Mouse (Mus musculus): ENCODE measurements around the gene Rtn4rl2. TPM values are rescaled to one million over a fixed set of nuclear protein-coding genes. Genes with fewer than 3 reads are reported as not detected.
"Not testable (repeated sequence)": the region's sequence is repeated elsewhere in the genome, so short reads cannot be mapped to it uniquely, and the experiment has no call there.

The Rtn4rl2 gene
- total RNA-seq (2022) = under 1 TPM in 3 of 4 experiments, not detected in 1; 0.19 to 0.62 (median 0.43) TPM

DNA sequence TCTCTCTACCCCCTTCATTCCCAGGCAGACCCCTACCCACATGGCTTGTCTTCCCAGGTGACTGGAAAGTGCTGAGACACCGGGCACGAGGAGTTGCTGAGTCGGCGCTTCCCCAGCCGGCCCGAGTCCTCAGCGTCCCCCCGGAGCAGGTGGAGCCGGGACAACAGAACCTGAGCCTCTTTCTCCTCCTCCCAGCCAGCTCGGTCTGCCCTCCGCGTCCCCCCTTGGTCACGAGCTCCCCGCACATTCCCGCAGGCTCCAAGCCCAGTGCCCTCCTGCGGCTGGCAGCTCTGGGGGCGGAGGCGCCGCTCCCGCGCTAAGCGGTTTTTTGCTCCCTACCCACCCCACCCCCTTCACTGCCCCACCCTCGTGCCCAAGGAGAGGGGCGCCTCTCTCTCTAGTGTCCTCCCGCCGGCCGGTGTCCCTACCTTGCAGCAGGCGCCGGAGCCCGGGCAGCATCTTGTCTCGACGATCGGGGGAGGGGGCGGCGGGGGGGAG, at the start of gene Rtn4rl2:
Gene Rtn4rl2 (minus strand): TSS at position 477 of the 498 bp plus-strand sequence.
- no peak for DNase-seq (ENCODE audit: low spot score in 2 of 2)

DNA sequence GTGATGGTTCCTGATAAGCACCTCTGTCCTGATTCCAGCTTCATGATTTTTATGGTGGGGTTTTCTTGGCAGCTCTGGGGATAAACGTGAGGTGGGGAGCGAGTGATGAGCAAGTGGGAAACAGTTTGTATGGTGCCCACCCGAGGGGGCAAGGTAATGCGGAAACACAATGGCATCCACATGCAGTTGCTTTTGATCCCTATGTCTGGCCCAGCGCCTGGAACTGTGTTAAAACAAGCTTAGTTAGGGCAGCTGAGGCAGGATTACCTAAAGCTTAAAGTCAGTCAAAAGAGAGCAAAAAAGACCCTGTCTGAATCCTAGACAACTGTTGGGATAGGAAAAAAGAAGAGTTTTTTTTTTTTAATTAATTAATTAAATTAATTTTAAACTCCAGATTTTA, 48.6 kb upstream of the Rtn4rl2 start:
- DNase-seq (ENCODE audit: low spot score in 2 of 2) = no peak

DNA sequence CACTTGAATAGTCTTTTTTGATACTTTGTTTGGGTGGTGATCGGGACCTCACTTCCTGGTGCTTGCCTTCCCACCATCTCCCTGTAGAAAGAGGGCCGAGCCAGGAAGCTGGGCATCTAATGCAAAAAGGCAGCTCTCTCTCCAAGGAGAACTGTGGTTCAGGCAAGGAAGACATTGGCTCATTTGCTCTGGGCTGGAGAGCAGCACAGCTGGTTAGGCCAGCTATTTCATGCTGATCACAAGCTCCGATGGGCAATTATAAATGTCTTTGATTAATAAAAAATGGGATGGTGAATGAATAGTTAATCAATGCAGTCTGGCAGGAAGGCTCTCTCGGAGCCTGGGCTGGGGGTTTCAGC, 48.1 kb upstream of the Rtn4rl2 start:
- no peak for DNase-seq (ENCODE audit: low spot score in 2 of 2)

DNA sequence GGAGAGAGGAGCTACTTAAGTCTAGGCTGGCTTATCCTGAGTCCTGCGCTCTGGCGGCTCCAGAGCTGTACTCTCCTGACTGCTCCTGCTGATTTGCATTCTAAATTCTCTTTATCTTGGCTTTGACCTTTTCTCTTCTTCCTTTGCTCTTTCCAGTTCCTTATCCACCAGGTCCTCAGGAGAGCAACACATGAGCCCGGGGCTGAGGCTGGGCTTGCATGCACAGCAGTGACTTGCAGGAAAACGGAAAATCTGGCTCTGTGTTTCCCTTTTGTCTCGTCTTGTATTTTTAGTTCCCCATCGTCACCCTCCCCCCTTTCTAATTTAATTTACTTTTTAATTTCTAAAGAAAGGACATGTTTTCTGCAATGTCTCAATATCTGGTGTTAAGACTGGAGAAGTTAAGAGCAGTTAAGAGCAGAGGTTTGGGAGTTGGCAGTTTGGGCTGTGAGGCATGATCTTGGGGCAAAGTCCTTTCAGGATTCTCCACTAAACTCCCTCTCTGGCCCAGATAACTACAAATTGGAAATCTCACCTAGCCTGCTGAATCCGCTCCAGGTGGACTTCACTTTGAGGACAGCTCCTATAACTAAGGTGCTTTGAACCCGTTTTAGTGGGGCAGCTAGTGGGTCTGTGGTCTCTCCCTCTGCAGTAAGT, 47.6 kb upstream of the Rtn4rl2 start:
- DNase-seq (ENCODE audit: low spot score in 2 of 2) = no peak

DNA sequence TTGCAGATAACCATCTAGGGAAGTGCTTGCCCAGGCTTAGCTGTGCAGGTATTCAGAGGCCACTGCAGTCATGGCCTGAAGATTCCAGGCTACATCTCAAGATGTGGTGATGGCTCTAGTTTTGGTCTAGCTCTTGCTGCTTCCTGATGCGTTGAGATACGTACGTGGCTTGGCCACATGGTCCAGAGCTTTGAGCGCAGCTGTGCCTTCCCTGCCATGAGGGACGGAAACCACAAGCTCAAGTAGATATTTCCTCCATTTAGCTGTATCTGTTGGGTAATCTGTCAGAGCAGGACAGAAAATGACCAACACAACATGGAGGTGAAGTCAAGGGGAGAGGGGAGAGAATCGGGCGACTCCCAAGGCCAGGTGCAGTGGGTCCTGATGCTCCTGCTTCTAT, 43.7 kb upstream of the Rtn4rl2 start:
- DNase-seq (ENCODE audit: low spot score in 2 of 2) = no peak

DNA sequence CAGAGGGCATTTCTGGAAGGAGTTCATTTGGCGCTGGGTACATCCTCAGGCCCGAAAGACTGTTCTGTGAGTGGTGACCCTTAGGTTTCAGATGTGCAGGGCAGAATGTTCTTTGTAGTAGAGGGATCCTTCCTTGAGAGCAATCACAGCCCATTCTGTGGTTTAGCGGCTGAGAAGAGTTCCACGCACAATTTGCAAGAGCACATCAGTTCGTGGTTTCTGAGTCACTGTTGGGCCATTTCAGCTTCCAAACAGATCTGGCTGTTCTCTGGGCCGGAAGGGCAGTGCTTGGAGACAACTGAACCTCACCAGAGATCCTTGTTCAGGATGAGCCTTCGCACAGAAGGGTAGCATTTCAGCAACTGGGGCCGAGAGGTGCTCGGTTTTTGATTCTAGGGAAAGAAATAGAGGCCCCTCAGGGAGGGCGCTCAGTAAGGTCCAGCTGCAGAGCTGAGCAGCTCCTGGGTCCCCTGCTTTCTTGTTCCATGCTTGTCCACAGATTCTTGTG, 33.1 kb upstream of the Rtn4rl2 start:
- no peak for DNase-seq (ENCODE audit: low spot score in 2 of 2)

DNA sequence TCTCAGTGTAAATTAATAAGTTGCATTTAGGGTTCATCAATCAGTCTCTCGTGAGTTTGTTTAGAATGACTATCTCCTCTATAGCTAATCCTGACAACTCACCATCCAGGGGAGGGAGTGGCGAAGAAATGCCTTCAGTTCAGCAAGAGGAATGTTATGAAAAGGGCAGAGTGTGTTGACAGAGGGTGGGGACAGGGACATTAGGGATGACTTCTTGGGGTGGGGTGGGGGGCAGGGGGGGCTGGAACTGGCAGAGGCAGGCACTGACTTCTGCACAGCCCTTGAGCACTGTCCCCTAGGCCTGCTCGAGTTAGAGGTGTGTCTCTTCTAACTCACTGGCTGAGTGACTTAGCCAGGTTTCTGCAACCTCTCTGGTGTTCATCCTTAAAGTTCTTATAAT, 31.7 kb upstream of the Rtn4rl2 start:
- DNase-seq (ENCODE audit: low spot score in 2 of 2) = no peak

DNA sequence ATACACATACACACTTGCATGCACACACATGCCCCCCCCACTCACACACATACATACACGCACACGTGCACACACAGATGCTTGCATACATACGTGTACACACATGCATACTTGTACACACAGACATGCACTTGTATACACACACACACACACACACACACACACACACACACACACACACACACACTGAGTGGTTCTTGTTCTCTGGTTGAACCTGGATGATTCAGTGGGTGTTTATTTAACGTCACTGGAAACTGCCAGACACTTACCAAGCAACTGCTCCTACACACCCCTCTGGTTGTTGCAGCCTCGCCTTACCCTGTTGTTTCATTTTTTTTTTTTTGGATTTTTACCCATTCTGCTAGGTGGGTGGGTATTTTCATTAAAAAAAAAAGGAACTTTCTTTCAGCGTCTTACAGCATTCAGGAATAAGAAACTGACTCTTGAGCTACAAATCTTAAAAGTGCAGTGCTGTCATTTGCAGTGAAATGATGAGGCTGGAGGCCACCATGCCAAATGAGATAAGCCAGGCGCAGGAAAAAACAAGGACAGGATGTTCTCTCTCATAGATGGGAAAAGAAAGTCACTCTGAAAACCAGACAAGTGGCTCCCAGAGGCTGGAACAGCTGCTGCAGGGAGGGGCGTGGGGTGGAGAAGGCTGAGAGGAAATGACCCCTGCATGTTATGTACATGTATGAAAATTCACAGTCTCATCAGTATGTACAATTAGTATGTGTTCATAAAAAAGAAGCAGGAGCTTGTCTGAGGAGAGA, 30.2 kb upstream of the Rtn4rl2 start:
- DNase-seq (ENCODE audit: low spot score in 2 of 2) = peak; percentile 11 to 33

DNA sequence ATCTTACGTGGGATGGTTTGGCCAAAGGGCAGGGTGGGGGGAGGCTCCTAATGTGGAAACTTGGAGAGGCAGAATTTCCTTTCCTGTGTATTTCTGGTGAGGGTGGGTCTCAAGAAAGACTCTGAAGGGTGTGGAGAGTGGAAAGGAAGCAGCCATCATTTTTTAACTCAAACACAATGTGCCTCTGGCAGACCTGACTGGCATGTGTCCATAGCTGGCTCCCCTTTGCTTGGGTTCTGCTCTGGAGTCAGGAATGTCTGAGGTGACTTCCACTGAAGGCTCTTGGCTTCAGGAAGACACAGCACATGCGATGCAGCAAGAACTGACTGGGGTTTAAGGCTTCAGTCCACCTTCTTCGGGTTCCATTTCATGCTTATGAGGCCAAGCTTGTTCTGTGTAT, 28.8 kb upstream of the Rtn4rl2 start:
- no peak for DNase-seq (ENCODE audit: low spot score in 2 of 2)

DNA sequence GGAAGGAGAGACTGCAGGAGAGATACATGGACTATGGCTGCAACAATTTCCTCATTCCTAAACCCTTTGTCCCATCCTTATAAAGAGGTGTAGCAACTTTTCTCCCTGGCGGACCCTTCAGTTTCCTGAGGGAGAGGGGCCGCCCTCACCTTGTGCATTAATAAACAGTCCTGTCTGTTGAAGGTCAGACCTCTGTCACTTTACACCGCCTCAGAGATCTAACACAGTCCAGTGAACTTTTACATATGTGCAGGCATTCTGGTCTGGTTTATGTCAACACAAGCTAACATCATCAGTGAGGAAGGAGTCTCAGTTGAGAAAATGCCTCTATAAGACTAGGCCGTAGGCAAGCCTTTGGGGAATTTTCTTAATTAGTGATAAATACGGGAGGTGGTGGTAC, 27.4 kb upstream of the Rtn4rl2 start:
- no peak for DNase-seq (ENCODE audit: low spot score in 2 of 2)

DNA sequence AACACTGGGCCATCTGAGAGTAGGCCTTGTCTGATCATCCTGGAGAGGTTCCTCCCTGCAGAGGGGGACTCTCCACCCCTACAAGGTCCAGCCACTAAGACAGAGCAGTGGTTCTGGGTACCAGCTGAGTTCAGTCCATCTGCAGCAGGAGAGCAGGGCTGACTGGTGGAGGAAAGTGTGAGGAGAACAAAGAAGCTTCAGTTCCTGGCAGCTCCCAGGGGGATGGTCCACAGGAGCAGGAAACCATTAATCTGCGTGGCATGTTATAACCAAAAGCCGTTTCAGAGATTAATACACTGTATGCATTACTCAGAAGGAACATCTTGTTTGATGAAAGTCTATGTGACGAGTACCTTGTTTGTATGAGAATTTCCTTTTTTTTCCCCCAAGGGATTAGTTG, 26.2 kb upstream of the Rtn4rl2 start:
- no peak for DNase-seq (ENCODE audit: low spot score in 2 of 2)

DNA sequence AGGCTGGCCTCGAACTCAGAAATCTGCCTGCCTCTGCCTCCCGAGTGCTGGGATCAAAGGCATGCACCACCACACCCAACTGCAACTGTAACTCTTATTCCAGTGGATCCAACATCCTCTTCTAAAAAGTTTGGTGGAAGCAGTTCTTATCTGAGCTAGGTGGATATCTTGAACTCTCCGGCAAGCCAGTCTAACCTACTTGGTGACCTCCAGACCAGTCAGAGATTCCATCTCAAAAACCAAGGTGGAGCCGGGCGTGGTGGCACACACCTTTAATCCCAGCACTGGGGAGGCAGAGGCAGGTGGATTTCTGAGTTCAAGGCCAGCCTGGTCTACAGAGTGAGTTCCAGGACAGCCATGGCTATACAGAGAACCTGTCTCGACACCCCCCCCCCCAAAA, 10.2 kb upstream of the Rtn4rl2 start:
- not testable (repeated sequence) for DNase-seq (ENCODE audit: low spot score in 2 of 2)

DNA sequence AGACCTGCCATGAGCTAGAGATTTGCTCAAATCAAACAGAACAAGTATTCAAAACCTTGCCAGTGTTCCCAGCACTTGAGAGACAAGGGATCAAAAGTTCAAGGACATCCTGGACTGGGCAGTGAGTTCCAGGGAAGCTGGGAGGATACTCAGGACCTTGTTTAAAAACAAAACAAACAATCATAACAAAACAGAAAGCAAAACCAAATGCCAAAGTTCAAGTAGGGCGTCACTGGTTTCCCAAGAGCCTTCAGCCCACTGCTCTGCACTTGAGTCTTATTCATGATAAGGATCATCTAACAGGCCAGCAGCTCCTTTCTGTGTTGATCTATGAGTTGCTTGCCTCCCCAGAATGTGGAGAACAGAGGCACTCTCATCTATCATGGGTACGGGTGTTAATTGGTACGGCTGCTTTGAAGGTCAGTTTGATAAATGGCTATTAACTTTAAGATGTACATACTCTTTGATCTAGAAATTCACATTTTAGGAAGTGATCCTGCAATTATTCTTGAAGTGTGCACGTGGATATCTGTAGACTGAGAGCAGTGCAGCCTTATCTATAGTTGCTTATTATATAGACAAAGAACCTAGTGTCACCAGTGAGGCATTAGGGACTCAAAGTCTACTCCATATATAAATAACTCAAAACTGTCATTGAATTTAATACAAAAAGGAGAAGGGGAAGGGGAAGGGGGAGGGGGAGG, 9.1 kb upstream of the Rtn4rl2 start:
- no peak for DNase-seq (ENCODE audit: low spot score in 2 of 2)

DNA sequence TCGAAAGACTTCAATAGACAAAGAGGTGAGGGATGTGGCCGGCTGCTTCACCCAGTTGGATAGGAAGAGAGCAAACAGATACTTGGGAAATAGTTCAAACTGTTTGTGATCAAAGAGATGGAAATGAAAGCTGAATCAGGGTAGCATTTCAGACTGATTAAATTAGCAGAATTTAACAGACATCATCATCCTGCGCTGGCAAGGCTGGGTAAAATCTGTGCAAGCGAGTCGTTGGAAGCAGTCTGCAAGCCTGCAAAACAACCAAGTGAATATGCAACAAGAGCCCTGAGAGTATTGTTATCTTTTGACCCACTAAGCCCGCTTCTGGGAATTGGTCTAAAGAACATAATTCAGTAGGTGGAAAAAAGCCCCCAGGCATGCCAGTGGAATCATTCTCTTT, 6.8 kb upstream of the Rtn4rl2 start:
- no peak for DNase-seq (ENCODE audit: low spot score in 2 of 2)

DNA sequence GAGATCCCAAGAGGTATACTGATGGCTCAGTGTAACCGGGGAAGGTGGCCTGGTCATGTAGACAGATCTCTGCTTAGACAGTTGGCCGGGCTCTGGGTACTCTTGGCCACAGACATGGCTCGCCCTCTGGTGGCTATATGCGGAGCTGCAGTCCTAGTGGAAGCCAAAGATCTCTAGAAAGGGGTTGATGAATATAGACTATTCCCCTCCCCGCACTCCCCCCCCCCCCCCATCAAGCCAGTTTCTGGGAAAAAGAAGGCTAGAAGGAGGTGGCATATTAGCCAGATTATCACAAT, 3.5 kb upstream of the Rtn4rl2 start:
- DNase-seq (ENCODE audit: low spot score in 2 of 2) = peak; percentile 73 to 75

DNA sequence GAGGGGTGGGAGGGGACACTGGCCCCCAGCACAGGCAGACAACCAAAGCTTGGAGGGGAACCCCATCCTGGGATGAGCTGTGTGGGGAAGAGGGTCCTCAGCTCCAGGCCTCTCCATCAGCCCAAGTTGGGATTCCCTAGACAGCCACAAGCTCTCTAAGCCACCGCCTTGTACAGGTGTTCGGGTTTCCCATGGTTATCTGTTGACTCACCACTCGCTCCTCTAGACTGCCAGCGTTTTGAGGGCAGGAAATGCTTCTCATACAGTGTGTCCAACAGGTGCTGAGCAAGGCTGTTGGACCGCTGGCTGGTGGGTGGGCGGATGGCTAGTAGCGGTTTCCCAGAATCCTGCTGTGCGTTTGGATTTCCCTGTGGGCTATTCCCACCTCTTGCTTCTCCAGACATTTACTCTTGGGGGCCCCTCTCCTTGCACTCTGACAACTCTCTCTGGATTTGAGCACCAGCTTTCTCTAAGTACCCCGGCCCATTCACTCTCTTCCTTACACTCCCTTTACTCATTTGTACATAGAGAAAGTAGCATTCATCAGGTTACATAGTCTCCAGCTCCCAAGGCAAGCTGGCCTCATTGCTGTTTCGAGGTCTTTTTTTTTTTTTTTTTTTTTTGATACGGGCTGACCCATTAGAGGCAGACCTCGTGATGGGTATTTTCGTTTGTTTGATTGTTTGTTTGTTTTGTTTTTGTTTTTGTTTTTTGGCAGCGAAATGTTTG, 3.0 kb upstream of the Rtn4rl2 start:
- DNase-seq (ENCODE audit: low spot score in 2 of 2) = no peak

DNA sequence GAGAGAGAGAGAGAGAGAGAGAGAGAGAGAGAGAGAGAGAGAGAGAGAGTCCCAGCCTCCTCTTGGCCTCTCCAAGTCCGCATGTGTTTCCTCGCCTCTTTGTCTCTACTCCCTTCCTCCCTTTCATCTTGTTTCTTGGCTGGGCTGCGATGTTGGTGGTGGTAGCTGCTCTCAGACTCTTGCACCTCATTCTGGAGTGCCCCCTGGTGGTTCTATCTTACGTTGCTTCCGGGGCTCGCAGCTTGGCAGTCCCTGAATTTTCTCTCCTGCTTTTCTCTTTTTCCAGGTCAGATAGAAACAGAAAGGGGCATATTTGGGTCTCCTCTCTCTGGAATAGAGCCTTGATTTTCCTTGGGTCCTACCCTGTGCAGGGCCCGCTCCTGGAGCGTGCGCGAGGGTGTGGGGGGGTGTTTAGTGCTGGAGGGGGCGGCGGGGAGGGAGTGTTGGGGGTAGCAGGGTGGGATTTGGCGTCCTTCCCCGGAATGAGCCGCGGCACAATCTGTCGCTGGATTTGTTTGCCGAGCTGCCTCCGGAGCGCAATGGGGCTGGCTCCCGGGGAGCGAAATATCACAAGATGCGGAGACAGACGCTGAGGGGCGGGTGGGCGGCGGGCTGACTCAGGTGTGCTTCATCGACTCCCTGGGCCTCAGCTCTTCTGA, 2.3 kb upstream of the Rtn4rl2 start:
- DNase-seq (ENCODE audit: low spot score in 2 of 2) = peak; percentile 65 to 69

DNA sequence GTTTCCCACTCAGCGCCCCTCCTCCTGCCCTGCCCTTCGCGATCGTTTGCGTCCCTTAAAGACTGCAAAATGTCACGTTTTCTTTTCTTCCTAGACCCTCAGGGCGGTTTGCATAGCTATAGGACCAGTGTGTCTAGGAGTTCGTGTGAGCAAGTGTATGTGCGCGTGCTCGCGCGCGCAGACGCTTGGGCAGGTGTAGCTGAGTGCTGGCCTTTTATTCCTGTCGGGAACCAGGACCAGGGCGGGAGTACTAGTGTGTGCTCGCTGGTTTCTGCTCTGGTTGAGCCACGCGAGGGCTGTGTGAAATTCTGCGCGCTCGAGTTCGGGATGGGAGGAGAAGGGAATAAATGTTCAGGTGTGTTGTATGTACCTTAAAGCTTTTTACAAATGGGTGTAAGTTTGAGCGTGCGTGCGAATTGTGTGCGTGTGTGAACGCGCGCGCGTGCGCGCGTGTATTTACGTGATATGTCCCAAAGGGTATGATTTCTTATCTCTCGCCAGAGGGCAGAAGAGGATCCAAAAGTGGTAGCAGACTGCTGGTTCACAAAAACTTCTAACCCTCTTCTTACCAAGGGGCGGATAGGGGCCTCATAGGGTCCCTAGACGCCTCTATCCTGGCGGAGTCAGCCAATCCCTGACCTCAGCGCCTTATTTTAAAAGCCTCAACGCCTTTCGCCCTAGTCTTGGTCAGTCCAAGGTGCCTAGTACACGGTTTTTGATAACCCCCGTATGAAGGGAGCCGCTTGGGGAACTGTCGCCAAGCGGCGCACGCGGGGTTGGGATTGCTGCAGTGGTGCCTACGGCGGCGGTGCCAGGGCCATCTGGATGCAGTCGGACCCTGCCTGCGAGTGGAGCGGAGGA, 1.1 kb upstream of the Rtn4rl2 start:
- DNase-seq (ENCODE audit: low spot score in 2 of 2) = peak in 1 of 2 experiments; percentile 23

DNA sequence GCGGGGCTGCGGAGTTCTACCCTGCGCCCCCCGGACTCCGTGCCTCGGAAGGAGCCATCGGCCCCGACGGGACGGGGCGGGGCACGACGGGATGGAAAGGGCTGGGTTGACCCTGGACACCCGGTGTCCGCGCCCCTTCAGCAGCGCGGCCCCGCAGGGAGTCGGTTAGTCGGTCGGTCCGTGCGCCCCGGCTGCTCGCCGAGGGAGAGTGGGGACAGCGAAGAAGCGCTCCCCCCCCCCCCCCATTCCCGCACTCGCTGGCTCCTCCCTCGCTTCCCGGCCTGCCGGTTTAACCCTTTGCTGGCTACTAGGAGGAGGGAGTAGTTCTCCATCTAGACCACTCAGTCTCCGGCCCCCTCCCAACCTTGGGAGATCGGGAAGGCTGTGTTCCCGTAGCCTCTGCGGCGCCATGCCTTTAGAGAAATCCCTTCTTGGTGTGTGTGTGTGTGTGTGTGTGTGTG, 341 bp upstream of the Rtn4rl2 start:
- DNase-seq (ENCODE audit: low spot score in 2 of 2) = no peak

Measured in gastrocnemius, adult 8-10 months (tissue).